Comparison of ENCODE assay signal across 7 mouse cellular contexts in the genomic region with DNA sequence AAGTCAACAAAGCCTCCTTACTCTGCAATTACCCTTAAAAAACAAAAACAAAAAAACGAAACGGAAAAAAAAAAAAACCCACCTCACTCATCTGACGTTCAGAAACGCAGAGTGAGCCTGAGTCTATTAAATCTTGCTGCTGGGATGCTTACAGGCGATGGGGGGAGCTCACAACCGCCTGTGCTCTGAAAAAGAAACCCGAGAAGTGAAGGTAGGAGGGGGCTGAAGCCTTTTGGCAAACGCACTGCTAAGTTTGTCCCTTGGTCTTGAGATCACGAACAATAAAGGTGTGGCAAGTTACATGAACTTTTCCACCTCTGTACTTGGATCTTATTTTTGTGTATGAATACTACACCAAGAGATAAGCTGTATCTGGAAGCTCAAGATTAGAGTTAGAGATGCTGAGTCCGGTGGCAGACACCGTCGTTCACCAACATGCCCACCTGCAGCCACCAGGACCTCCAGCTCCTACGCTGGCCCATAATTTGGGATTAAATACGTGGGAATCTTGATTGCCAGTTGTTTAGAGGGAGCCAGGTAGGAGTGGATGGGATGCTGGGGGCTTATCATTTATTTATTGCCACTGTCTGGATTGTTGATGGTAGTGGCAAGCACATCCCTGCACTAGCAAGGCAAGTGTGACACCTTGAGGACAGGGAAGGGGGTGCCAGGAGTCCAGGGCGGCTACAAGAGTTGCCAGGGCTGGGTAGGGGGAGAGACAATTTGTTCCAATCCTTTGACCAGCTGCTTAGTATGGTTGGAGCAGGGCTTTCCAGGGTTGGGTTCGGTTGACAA. TPM values are rescaled to one million over a fixed set of nuclear protein-coding genes. Genes with fewer than 3 reads are reported as not detected.
DNase-seq lines count a peak whose midpoint lies in the region; ATAC-seq lines count a peak whose summit lies in the region.

No protein-coding gene starts in this region.

- DNase-seq in lung, postnatal 14 days: no peak
- peak; percentile 69 for DNase-seq in hindbrain, embryonic 10.5 days (ENCODE audit: low spot score)
- peak; percentile 51 to 68 for DNase-seq in right cerebral cortex, adult 2 months (ENCODE audit: low spot score in 2 of 2)
- no peak for DNase-seq in T-cell, adult 2 months (ENCODE audit: low spot score)

- H3K9ac ChIP-seq in lung, embryonic 16.5 days (ENCODE audit: low read length): no peak overlapping the region
- H3K9ac ChIP-seq in embryonic facial prominence, embryonic 13.5 days: no peak overlapping the region
- H3K9ac ChIP-seq in limb, embryonic 13.5 days: no peak overlapping the region

- ATAC-seq in lung, embryonic 16.5 days (ENCODE audit: low read depth): peak; percentile 66; the same call in 1 of the 2 replicates
- peak; percentile 56 for ATAC-seq in embryonic facial prominence, embryonic 13.5 days (ENCODE audit: insufficient number of reproducible peaks, insufficient read depth, low FRiP score, low TSS enrichment, low read depth)
- ATAC-seq in limb, embryonic 13.5 days (ENCODE audit: low FRiP score, low read depth): peak; percentile 74

- no peak overlapping the region; the same call in 1 of the 2 replicates for H3K4me3 ChIP-seq in lung, embryonic 16.5 days (ENCODE audit: low read length)
- peak overlapping the region; percentile 47 for H3K4me3 ChIP-seq in embryonic facial prominence, embryonic 13.5 days
- peak overlapping the region; percentile 63 for H3K4me3 ChIP-seq in hindbrain, embryonic 10.5 days
- peak overlapping the region; percentile 55 for H3K4me3 ChIP-seq in limb, embryonic 13.5 days

- H3K9me3 ChIP-seq in lung, embryonic 16.5 days (ENCODE audit: control insufficient read depth, low read length): no peaks in the 10 kb centered on the region
- H3K9me3 ChIP-seq in embryonic facial prominence, embryonic 13.5 days: no peaks in the 10 kb centered on the region
- no peaks in the 10 kb centered on the region for H3K9me3 ChIP-seq in hindbrain, embryonic 10.5 days
- no peaks in the 10 kb centered on the region for H3K9me3 ChIP-seq in limb, embryonic 13.5 days

- H3K36me3 ChIP-seq in lung, embryonic 16.5 days (ENCODE audit: control insufficient read depth, insufficient read depth, low read length): no peaks in the 10 kb centered on the region
- H3K36me3 ChIP-seq in embryonic facial prominence, embryonic 13.5 days: no peaks in the 10 kb centered on the region
- H3K36me3 ChIP-seq in hindbrain, embryonic 10.5 days: no peaks in the 10 kb centered on the region
- no peaks in the 10 kb centered on the region for H3K36me3 ChIP-seq in limb, embryonic 13.5 days

- peaks cover 24% of the 10 kb centered on the region for H3K27me3 ChIP-seq in lung, embryonic 16.5 days (ENCODE audit: control insufficient read depth, insufficient read depth, low read depth, low read length)
- peaks cover 34% of the 10 kb centered on the region for H3K27me3 ChIP-seq in embryonic facial prominence, embryonic 13.5 days
- H3K27me3 ChIP-seq in hindbrain, embryonic 10.5 days (ENCODE audit: insufficient read depth, poor library complexity, severe bottlenecking): peaks cover 41% of the 10 kb centered on the region
- peaks cover 36% of the 10 kb centered on the region for H3K27me3 ChIP-seq in limb, embryonic 13.5 days

- 2% methylated on average over 16 of the region's 16 CpGs for WGBS in lung, embryonic 16.5 days
- 3% methylated on average over 16 of the region's 16 CpGs for WGBS in embryonic facial prominence, embryonic 13.5 days
- WGBS in hindbrain, embryonic 10.5 days: 3% methylated on average over 16 of the region's 16 CpGs
- WGBS in limb, embryonic 13.5 days: 4% methylated on average over 16 of the region's 16 CpGs

- no peak overlapping the region for H3K27ac ChIP-seq in lung, embryonic 16.5 days (ENCODE audit: low read length)
- no peak overlapping the region for H3K27ac ChIP-seq in embryonic facial prominence, embryonic 13.5 days
- H3K27ac ChIP-seq in hindbrain, embryonic 10.5 days: no peak overlapping the region
- H3K27ac ChIP-seq in limb, embryonic 13.5 days: no peak overlapping the region

- H3K4me1 ChIP-seq in lung, embryonic 16.5 days (replicated peaks; ENCODE audit: control insufficient read depth, insufficient read depth, low read length): peaks cover 7% of the 10 kb centered on the region
- H3K4me1 ChIP-seq in embryonic facial prominence, embryonic 13.5 days: peaks cover 21% of the 10 kb centered on the region
- H3K4me1 ChIP-seq in hindbrain, embryonic 10.5 days (replicated peaks): peaks cover 23% of the 10 kb centered on the region
- H3K4me1 ChIP-seq in limb, embryonic 13.5 days: peaks cover 28% of the 10 kb centered on the region

- peak overlapping the region; percentile 4 for H3K4me2 ChIP-seq in lung, embryonic 16.5 days (ENCODE audit: low read depth, low read length)
- H3K4me2 ChIP-seq in embryonic facial prominence, embryonic 13.5 days: peak overlapping the region; percentile 87
- peak overlapping the region; percentile 97 for H3K4me2 ChIP-seq in limb, embryonic 13.5 days (replicated peaks)

RNA-seq across cellular contexts. Expression of a gene that starts 0.8 kb away (rescaled TPM):
- 0.06 and 0.11 TPM in 2 replicates for polyA plus RNA-seq in lung, embryonic 16.5 days (2015; fragmentation: Nextera tagmentation; extraction: Ambion mirVana)
- 1.9 and 2.1 TPM in 2 replicates for polyA plus RNA-seq in embryonic facial prominence, embryonic 13.5 days (2015; fragmentation: Nextera tagmentation; extraction: Ambion mirVana)
- 0.27 and 0.41 TPM in 2 replicates for polyA plus RNA-seq in hindbrain, embryonic 10.5 days (2016; fragmentation: Nextera tagmentation; extraction: Ambion mirVana)
- polyA plus RNA-seq in limb, embryonic 13.5 days (2015; fragmentation: Nextera tagmentation; extraction: Ambion mirVana): 1.5 and 2.2 TPM in 2 replicates

Comparison
In these comparisons a context has a peak if more than half of its experiments do, and no peak if none do; other contexts are left out.
1. H3K4me2 ChIP-seq: peak in every context shown above with its lines; median percentile 97 in limb, embryonic 13.5 days; 87 in embryonic facial prominence, embryonic 13.5 days; 4 in lung, embryonic 16.5 days.
2. DNase-seq: peak in hindbrain, embryonic 10.5 days (single experiment) and right cerebral cortex, adult 2 months (2 of 2); none in lung, postnatal 14 days (single experiment) and T-cell, adult 2 months (single experiment).
3. Peak in every context shown above with its lines, with median percentiles within 50 percentile points of each other: ATAC-seq.